Mouse (Mus musculus) heart, postnatal 0 days (tissue): ENCODE results near the gene Calhm1. TPM values are rescaled to one million over a fixed set of nuclear protein-coding genes. Genes with fewer than 3 reads are reported as not detected.

Source experiments
- ATAC-seq: fragments of 200-750 bp; cut with Nextera tagmentation; 2 replicates; pipeline ENCODE4 v1.8.0; 2017; ENCODE audit warnings: low read depth, moderate number of reproducible peaks, moderate library complexity; ENCODE audit not compliant: insufficient read depth
- DNase-seq: peaks from one replicate; pipeline ENCODE4 v3.0.0-alpha.2; 2016; ENCODE audit warnings: low spot score
- H3K27ac ChIP-seq: fragments of 300-500 bp; sonication (generic); 2 replicates; pipeline ENCODE4 v1.5.1; 2014; ENCODE audit warnings: low read depth, mild to moderate bottlenecking
- H3K27me3 ChIP-seq: fragments of 300-500 bp; sonication (generic); 2 replicates; pipeline ENCODE4 v1.6.1; 2014; ENCODE audit warnings: low read length, mixed read lengths; ENCODE audit not compliant: control insufficient read depth, insufficient read depth
- H3K36me3 ChIP-seq: fragments of 300-500 bp; sonication (generic); replicated peaks from 2 replicates; pipeline ENCODE4 v1.6.1; 2014; ENCODE audit warnings: low read length, mixed read lengths; ENCODE audit not compliant: control insufficient read depth, insufficient read depth
- H3K4me1 ChIP-seq: fragments of 300-500 bp; sonication (generic); 2 replicates; pipeline ENCODE4 v1.6.1; 2014; ENCODE audit warnings: antibody characterized with exemption; ENCODE audit not compliant: control insufficient read depth, insufficient read depth
- H3K4me2 ChIP-seq: fragments of 300-500 bp; sonication (generic); 2 replicates; pipeline ENCODE4 v1.6.1; 2014; ENCODE audit warnings: low read depth, mild to moderate bottlenecking, low read length, moderate library complexity
- H3K4me3 ChIP-seq: fragments of 300-500 bp; sonication (generic); 2 replicates; pipeline ENCODE4 v1.5.1; 2014; ENCODE audit warnings: low read depth, low read length
- H3K9ac ChIP-seq: fragments of 300-500 bp; sonication (generic); replicated peaks from 2 replicates; pipeline ENCODE4 v1.6.1; 2014; ENCODE audit warnings: low read depth, low read length, mixed read lengths
- H3K9me3 ChIP-seq: fragments of 300-500 bp; sonication (generic); replicated peaks from 2 replicates; pipeline ENCODE4 v1.6.1; 2016; ENCODE audit warnings: low read length; ENCODE audit not compliant: control insufficient read depth
- CTCF ChIP-seq: IDR thresholded peaks from 2 replicates; pipeline ENCODE4 v1.5.1; 2016; ENCODE audit warnings: antibody characterized with exemption, control low read depth, low read depth
- EP300 ChIP-seq: IDR thresholded peaks from 2 replicates; pipeline ENCODE4 v1.6.1; 2016; ENCODE audit warnings: antibody characterized with exemption, low read depth
- WGBS: fragments of 180-500 bp; shearing (Covaris S2); extraction: QIAGEN DNeasy Blood & Tissue Kit; methylation state at CpG from one replicate; pipeline ENCODE4 v1.1.7; 2014; 5-methylcytosine and 5-hydroxymethylcytosine counted together
- polyA plus RNA-seq: library from polyadenylated mRNA; unstranded; fragments of >200 nt; fragmentation: Nextera tagmentation; extraction: Ambion mirVana; gene quantifications from 2 replicates; pipeline ENCODE4 v1.2.1, GENCODE M21; 2015
- total RNA-seq: library from RNA; depleted of rRNA; stranded (reverse); fragments of >200 nt; gene quantifications from 2 replicates; pipeline ENCODE4 v1.2.3, GENCODE M21; 2014; ENCODE audit warnings: low replicate concordance

The Calhm1 gene
- total and polyA plus RNA-seq, 2 experiments from 2014 or later, result not detected

DNA sequence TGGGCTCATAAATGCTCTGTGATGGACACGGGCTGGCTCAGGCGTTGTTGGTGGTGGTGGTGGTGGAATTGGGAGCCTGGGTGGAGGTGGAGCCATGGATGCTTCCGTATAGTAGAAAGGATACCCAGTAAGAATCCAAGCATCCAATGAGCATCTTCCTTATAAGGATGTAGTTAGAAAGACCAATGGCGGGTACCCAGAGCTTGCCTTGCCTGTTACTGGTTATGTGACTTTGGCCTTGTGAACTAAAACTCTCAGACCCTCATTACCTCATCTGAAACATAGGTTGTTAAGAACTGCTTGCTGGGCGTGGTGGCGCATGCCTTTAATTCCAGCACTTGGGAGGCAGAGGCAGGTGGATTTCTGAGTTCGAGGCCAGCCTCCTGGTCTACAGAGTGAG lies 9.7 kb upstream of the Calhm1 start:
- no peak overlapping the region for H3K4me2 ChIP-seq
- H3K4me1 ChIP-seq, result peaks cover 13% of the 10 kb centered on the region; the same call in 1 of the 2 replicates
- DNase-seq (no peak), ATAC-seq (no peak)
- H3K27ac ChIP-seq, result no peak overlapping the region
- no peaks in the 10 kb centered on the region for H3K9me3 ChIP-seq
- no peaks in the 10 kb centered on the region for H3K36me3 ChIP-seq
- H3K9ac ChIP-seq, result no peak overlapping the region
- 0 out of 2 replicates have a peak, but pooled peaks cover 6% of the 10 kb centered on the region for H3K27me3 ChIP-seq
- WGBS, result 86% methylated on average over 7 of the region's 7 CpGs
- no peak overlapping the region for H3K4me3 ChIP-seq
- no peak for TF ChIP-seq EP300
- no peak for TF ChIP-seq CTCF

DNA sequence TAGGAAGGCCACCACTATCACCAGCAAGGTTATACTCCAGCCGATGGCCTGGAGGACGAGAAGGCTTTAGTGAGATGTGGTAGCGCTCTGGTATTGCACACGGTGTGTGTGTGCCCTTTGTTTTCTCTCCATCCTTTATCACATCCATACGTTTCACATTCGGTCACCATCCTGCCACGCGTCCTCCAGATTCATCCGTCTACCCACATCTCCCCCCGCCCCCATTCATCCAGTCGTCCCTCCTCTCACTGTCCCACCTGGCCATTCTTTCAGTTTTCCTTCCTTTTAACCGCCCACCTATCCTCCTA lies 8.0 kb upstream of the Calhm1 start:
- 54% methylated on average over 12 of the region's 12 CpGs for WGBS

DNA sequence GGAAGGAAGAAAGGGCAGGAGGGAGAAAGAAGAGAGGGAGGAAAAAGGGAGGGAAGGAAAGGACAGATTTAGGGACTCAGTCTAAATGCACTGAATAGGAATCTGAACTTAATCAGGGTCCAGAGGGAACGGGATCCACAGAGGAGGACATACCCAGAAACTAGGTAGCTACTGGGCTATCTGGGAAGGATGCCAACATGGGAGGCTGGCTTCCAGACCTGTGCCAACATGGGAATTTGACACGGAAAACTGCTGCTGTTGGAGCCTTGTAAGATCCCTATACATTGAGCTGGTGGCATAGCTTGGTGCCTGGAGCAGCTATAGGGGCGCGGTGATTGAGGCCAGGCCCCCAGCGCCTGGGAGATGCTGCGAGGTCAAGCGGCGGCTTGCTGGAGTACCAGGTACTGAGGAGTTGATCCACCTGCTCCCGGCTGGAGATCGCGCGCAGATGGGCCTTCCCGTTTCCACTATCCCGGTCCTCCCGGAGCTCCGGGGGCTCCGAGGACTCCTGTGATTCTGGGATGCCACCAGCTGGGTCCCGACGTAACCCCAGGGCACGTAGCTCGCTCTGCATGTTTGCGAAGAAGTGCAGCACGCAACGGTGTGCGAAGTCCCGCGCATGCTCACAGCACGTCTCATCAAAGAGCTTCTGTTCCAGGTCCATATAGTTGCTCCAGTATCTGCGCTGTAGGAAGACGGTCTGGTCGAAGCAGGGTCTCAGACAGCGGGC lies 7.4 kb upstream of the Calhm1 start:
- DNase-seq, result no peak
- WGBS, result 20% methylated on average over 32 of the region's 32 CpGs
- Histone ChIP-seq H3K4me3 (peak overlapping the region; percentile 20; the same call in 1 of the 2 replicates), H3K4me2 (peak overlapping the region; percentile 49), H3K9me3 (no peaks in the 10 kb centered on the region), H3K4me1 (peaks cover 13% of the 10 kb centered on the region; the same call in 1 of the 2 replicates), H3K27me3 (0 out of 2 replicates have a peak, but pooled peaks cover 6% of the 10 kb centered on the region), H3K9ac (no peak overlapping the region), H3K36me3 (no peaks in the 10 kb centered on the region), H3K27ac (no peak overlapping the region)
- no peak for TF ChIP-seq CTCF
- TF ChIP-seq EP300, result no peak
- ATAC-seq, result no peak

More for the DNA sequence above, 8.0 kb upstream of the Calhm1 start:
- Histone ChIP-seq H3K9me3 (no peaks in the 10 kb centered on the region), H3K36me3 (no peaks in the 10 kb centered on the region), H3K4me1 (peaks cover 13% of the 10 kb centered on the region; the same call in 1 of the 2 replicates), H3K9ac (no peak overlapping the region), H3K4me2 (peak overlapping the region; percentile 49), H3K27ac (no peak overlapping the region), H3K27me3 (0 out of 2 replicates have a peak, but pooled peaks cover 6% of the 10 kb centered on the region), H3K4me3 (no peak overlapping the region)
- DNase-seq (no peak), ATAC-seq (no peak)
- TF ChIP-seq EP300 (no peak), CTCF (no peak)

DNA sequence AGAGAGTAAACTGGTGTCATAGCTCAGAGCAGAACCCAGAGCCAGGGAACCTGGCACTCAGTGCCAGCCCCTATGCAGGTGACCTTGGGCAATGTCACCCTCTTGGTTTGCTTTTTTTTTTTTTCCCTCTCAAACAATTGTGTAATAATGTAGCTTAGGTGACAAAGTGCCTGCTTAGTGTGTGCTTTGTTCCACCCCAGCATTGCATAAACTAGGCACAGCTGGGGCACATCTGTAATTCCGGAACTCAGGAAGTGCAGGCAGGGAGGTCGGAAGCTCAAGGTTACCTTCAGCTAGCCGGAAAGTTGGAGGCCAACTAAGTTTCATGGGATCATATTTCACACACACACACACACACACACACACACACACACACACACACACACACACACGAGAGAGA lies 5.8 kb upstream of the Calhm1 start:
- ATAC-seq, result 0 out of 2 replicates have a peak, but pooled peaks have one; percentile 24
- TF ChIP-seq CTCF (no peak), EP300 (no peak)
- H3K27me3 ChIP-seq, result 0 out of 2 replicates have a peak, but pooled peaks cover 6% of the 10 kb centered on the region

DNA sequence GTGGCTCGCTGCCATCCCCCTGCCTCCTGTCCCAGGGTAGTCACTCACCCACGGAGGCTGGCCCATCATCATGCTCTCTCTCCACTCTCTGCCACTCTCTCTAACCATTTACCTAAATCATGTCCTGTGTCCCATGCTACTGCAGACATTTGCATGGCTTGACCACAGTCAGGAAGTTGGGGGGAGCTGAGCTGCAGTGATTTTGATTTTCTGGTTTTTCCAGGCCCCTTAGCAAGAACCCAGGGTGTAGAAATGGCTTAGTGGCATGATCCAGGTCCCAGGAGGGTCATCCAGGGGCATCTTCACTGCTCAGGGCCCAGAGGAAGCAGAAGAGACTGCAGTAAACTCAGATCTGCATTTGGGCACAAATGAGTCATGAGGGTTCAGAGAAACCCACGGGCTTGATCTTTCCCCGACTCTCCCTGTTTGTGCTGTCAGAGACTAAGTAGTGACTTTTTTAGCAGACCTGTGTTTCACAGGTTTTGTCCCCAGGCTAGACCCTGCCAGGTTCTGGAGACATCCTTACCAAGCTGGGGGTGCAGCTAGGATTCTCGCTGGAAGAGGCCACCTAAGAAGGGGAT lies 4.3 kb upstream of the Calhm1 start:
- WGBS, result 71% methylated on average over 5 of the region's 5 CpGs

More for the DNA sequence above, 5.8 kb upstream of the Calhm1 start:
- no peak for DNase-seq
- no peak overlapping the region for H3K4me2 ChIP-seq
- no peak overlapping the region for H3K9ac ChIP-seq
- no peak overlapping the region for H3K27ac ChIP-seq
- no peak overlapping the region for H3K4me3 ChIP-seq
- H3K9me3 ChIP-seq, result no peaks in the 10 kb centered on the region
- 37% methylated on average over 4 of the region's 4 CpGs for WGBS
- H3K36me3 ChIP-seq, result no peaks in the 10 kb centered on the region
- H3K4me1 ChIP-seq, result peaks cover 13% of the 10 kb centered on the region; the same call in 1 of the 2 replicates

More for the DNA sequence above, 4.3 kb upstream of the Calhm1 start:
- no peaks in the 10 kb centered on the region for H3K9me3 ChIP-seq
- DNase-seq, result no peak
- TF ChIP-seq EP300, result no peak
- TF ChIP-seq CTCF, result no peak
- H3K36me3 ChIP-seq, result no peaks in the 10 kb centered on the region
- H3K4me1 ChIP-seq, result peaks cover 13% of the 10 kb centered on the region; the same call in 1 of the 2 replicates
- no peak for ATAC-seq
- H3K4me3 ChIP-seq, result no peak overlapping the region
- H3K27me3 ChIP-seq, result 0 out of 2 replicates have a peak, but pooled peaks cover 6% of the 10 kb centered on the region
- no peak overlapping the region for H3K4me2 ChIP-seq
- no peak overlapping the region for H3K9ac ChIP-seq
- H3K27ac ChIP-seq, result no peak overlapping the region
